Mouse (Mus musculus) E14TG2a.4 (cell line): ENCODE measurements around the gene Phf11c.

Experiments
- CTCF ChIP-seq: conservative IDR thresholded peaks from 2 replicates; pipeline ENCODE4 v1.5.1; 2014; ENCODE audit warnings: low read length
- NANOG ChIP-seq: IDR thresholded peaks from 2 replicates; pipeline ENCODE4 v1.6.1; 2014; ENCODE audit warnings: borderline replicate concordance, low read length, mixed read lengths

DNA sequence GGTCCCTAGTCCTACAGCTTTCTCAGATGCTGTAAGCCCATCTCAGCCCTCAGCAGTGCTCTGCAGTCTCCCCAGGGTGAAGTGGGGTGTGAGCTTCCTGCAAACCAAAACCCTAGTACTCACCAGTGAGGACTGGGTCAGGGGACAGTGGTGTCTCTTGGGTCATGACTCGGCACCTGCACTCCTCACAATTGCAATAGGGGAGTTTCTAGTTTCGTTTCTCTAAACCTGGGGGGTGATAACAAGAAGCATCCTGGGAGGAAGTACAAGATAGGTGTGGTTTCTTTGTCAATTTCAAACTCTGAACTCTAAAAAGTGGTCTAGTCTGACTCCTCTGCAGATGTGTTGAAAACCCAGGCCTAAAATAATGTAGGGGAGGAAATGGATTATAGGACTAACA is 1.8 kb upstream of the Phf11c start:
- TF ChIP-seq CTCF (no peak), NANOG (no peak)
